Mouse (Mus musculus): Measurements from ENCODE around the gene Usp12.

- TF ChIP-seq POLR2A (IDR thresholded peaks at IDR 0.05; ENCODE audit: borderline replicate concordance, insufficient read depth, low read length) (no peak), CTCF (IDR thresholded peaks at IDR 0.05; ENCODE audit: borderline replicate concordance, insufficient read depth, low read depth, low read length) (no peak)
Measured at GRCm38 (mm10) chr5:146798031-146798430, 3.2 kb upstream of the Usp12 start.
